Mouse (Mus musculus) NIH3T3 (cell line): ENCODE measurements around the gene Cdk18.

Experiments
- DNase-seq: peaks from one replicate; pipeline ENCODE4 v3.0.0-alpha.2; 2012; ENCODE audit warnings: low read depth

The Cdk18 gene

DNA sequence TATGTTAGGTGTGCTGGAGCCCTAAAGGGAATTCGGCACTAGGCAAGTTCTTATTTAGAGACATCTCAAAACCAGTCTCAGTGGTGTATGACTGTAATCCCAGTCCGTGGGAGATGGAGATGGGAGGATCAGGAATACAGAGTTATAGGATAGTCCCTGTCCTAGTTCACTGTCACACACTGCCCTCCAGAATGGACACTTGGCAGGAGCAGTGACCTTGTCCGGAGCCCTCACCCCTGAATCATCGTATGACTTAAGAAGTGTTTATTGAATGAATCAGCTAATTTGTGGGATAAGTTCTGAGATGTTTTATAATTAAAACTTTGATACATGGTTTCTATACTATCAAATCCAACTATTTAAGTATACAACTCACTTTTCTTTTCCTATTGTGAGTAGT lies 76.4 kb downstream of the Cdk18 start:
- DNase-seq, result no peak
